Mouse (Mus musculus) neural tube, embryonic 14.5 days (tissue): Measurements from ENCODE around the gene Tnfrsf12a. TPM values are rescaled to one million over a fixed set of nuclear protein-coding genes. Genes with fewer than 3 reads are reported as not detected.

Source experiments
- ATAC-seq: fragments of 200-750 bp; cut with Nextera tagmentation; 2 replicates; pipeline ENCODE4 v1.8.0; 2017; ENCODE audit warnings: low read depth, mild to moderate bottlenecking, moderate TSS enrichment, moderate library complexity
- H3K27ac ChIP-seq: fragments of 300-500 bp; sonication (generic); 2 replicates; pipeline ENCODE4 v1.5.1; 2014; ENCODE audit warnings: low read depth, mild to moderate bottlenecking, control low read depth, low read length, moderate library complexity, mixed read lengths
- H3K27me3 ChIP-seq: fragments of 300-500 bp; sonication (generic); 2 replicates; pipeline ENCODE4 v1.6.1; 2014; ENCODE audit warnings: low read length; ENCODE audit not compliant: control insufficient read depth, insufficient read depth
- H3K36me3 ChIP-seq: fragments of 300-500 bp; sonication (generic); 2 replicates; pipeline ENCODE4 v1.6.1; 2014; ENCODE audit warnings: low read length, mixed read lengths; ENCODE audit not compliant: control insufficient read depth, insufficient read depth
- H3K4me1 ChIP-seq: fragments of 300-500 bp; sonication (generic); 2 replicates; pipeline ENCODE4 v1.6.1; 2014; ENCODE audit warnings: low read length; ENCODE audit not compliant: control insufficient read depth, insufficient read depth
- H3K4me2 ChIP-seq: fragments of 300-500 bp; sonication (generic); 2 replicates; pipeline ENCODE4 v1.6.1; 2014; ENCODE audit warnings: mild to moderate bottlenecking, low read depth, low read length, control low read depth
- H3K4me3 ChIP-seq: fragments of 300-500 bp; sonication (generic); 2 replicates; pipeline ENCODE4 v1.5.1; 2014; ENCODE audit warnings: low read depth, low read length, control low read depth, mixed read lengths
- H3K9ac ChIP-seq: fragments of 300-500 bp; sonication (generic); replicated peaks from 2 replicates; pipeline ENCODE4 v1.6.1; 2014; ENCODE audit warnings: low read depth, mild to moderate bottlenecking, control low read depth, low read length, mixed read lengths
- H3K9me3 ChIP-seq: fragments of 300-500 bp; sonication (generic); 2 replicates; pipeline ENCODE4 v1.6.1; 2016; ENCODE audit warnings: low read length; ENCODE audit not compliant: control insufficient read depth
- WGBS: fragments of 180-500 bp; shearing (Covaris S2); extraction: QIAGEN DNeasy Blood & Tissue Kit; methylation state at CpG from one replicate; pipeline ENCODE4 v1.1.7; 2014; 5-methylcytosine and 5-hydroxymethylcytosine counted together
- polyA plus RNA-seq: library from polyadenylated mRNA; unstranded; fragments of >200 nt; fragmentation: Nextera tagmentation; extraction: Ambion mirVana; gene quantifications from 2 replicates; pipeline ENCODE4 v1.2.1, GENCODE M21; 2014

Gene Tnfrsf12a
- polyA plus RNA-seq, 1 experiment from 2014 or later: 2.6 TPM

- Histone ChIP-seq H3K4me1 (peaks cover 8% of the 10 kb centered on the region), H3K27me3 (peaks cover 15% of the 10 kb centered on the region), H3K4me2 (no peak overlapping the region), H3K4me3 (no peak overlapping the region), H3K27ac (no peak overlapping the region), H3K36me3 (no peaks in the 10 kb centered on the region), H3K9ac (no peak overlapping the region), H3K9me3 (no peaks in the 10 kb centered on the region)
- ATAC-seq: no peak
- WGBS: 34% methylated on average over 10 of the region's 10 CpGs
Measured at GRCm38 (mm10) chr17:23645894-23646293, 31.4 kb downstream of the Tnfrsf12a start.

- under 1% methylated on average over 58 of the region's 58 CpGs for WGBS
- no peaks in the 10 kb centered on the region for H3K9me3 ChIP-seq
- H3K9ac ChIP-seq: peak within 1 kb of the TSS; percentile 28
- H3K4me3 ChIP-seq: peak within 1 kb of the TSS; percentile 32
- peaks cover 15% of the 10 kb centered on the region for H3K27me3 ChIP-seq
- H3K36me3 ChIP-seq: no peaks in the 10 kb centered on the region
- peaks cover 8% of the 10 kb centered on the region for H3K4me1 ChIP-seq
- ATAC-seq: peak; percentile 28; the same call in 1 of the 2 replicates
- no peak within 1 kb of the TSS for H3K27ac ChIP-seq
- H3K4me2 ChIP-seq: peak within 1 kb of the TSS; percentile 70
Measured at GRCm38 (mm10) chr17:23644613-23645495, 32.4 kb downstream of the Tnfrsf12a start, which contains the start of gene Mmp25. Mmp25 (minus strand) TSS chr17:23645277.

- Histone ChIP-seq H3K4me3 (no peak overlapping the region), H3K4me2 (no peak overlapping the region)
- 90% methylated on average over 8 of the region's 8 CpGs for WGBS
Measured at GRCm38 (mm10) chr17:23631241-23631640, 46.0 kb downstream of the Tnfrsf12a start.

DNA sequence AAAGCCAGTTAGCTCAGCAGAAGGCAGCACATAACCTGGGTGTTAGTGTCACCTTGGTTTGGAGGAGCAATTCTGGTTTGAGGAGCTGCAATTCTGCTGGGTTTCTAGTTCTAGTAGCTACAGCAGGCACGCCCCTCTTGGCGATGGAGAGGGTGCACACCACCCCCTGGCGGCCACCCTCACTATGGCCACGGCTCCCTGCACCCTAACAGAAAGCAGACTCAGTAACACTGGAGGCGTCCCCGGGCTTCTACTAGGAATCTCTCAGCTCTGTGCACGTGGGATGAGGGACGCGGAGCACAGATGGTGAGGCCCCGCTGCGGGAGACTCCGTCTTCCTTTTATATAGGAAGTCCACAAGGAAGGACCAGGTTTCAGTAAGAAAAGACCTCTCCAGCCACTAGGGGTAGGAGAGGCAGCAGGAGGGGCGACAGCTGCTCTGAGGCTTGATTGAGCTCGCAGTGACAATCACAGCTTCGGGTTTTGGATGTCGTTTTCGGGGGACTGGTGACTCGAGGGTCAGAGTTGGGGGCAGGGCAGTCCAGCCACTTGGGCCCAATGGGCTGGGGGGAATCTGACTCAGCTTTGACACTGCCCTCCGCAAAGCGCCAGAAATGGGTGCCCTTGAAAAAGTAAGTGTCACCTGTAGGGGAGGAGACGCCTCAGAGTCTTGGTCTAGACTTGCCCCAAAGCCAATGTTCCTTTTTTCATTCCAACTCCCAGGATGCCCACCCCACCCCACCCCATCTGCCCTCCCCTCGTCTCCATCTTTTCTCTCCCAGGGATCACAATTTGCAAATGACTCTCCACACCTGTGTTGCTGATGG, 46.9 kb downstream of the Tnfrsf12a start:
- no peak overlapping the region for H3K4me3 ChIP-seq
- H3K27ac ChIP-seq: no peak overlapping the region
- H3K4me2 ChIP-seq: peak overlapping the region; percentile 14; the same call in 1 of the 2 replicates
- WGBS: 19% methylated on average over 22 of the region's 22 CpGs
- H3K36me3 ChIP-seq: no peaks in the 10 kb centered on the region
- no peaks in the 10 kb centered on the region for H3K27me3 ChIP-seq
- H3K9ac ChIP-seq: 0 out of 2 replicates have a peak overlapping the region, but pooled peaks have one; percentile 11
- H3K9me3 ChIP-seq: no peaks in the 10 kb centered on the region
- H3K4me1 ChIP-seq: 0 out of 2 replicates have a peak, but pooled peaks cover 2% of the 10 kb centered on the region
- ATAC-seq: peak; percentile 83

More at GRCm38 (mm10) chr17:23631241-23631640, 46.0 kb downstream of the Tnfrsf12a start:
- no peaks in the 10 kb centered on the region for H3K9me3 ChIP-seq
- 0 out of 2 replicates have a peak, but pooled peaks cover 2% of the 10 kb centered on the region for H3K4me1 ChIP-seq
- H3K36me3 ChIP-seq: no peaks in the 10 kb centered on the region
- no peaks in the 10 kb centered on the region for H3K27me3 ChIP-seq
- H3K27ac ChIP-seq: no peak overlapping the region
- no peak for ATAC-seq
- H3K9ac ChIP-seq: no peak overlapping the region

DNA sequence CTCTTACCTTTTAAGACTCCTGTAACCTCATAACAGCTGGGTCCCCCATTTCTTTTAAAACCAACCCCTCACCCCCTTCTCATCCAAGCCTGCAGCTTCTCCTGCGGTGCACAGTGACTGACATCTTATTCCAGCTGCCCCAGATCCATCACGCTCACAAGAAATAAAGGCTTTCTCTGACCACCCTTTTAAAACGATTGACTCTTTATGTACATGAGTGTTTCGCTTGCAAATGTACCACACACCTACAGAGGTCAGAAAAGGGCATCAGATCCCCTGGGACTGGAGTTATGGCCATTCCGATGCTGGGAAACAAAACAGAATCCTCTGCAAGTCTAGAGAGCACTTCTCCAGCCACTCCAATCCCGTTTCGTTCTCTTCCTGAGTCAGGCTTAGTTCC, 49.5 kb downstream of the Tnfrsf12a start:
- ATAC-seq: no peak
- Histone ChIP-seq H3K9me3 (no peaks in the 10 kb centered on the region), H3K9ac (no peak overlapping the region), H3K4me3 (no peak overlapping the region), H3K36me3 (no peaks in the 10 kb centered on the region), H3K4me1 (0 out of 2 replicates have a peak, but pooled peaks cover 2% of the 10 kb centered on the region), H3K27ac (no peak overlapping the region), H3K4me2 (no peak overlapping the region), H3K27me3 (no peaks in the 10 kb centered on the region)
- 37% methylated on average over 7 of the region's 7 CpGs for WGBS

Other genes starting within 250 kb of the Tnfrsf12a start
- not detected in 2 replicates for gene Vmn2r117, start 197.8 kb downstream of the Tnfrsf12a start, polyA plus RNA-seq
- gene Zfp213, start 113.2 kb downstream of the Tnfrsf12a start, polyA plus RNA-seq: 16.9 and 19.8 TPM in 2 replicates
- 26.6 TPM in 2 replicates for gene Zfp13, start 78.0 kb downstream of the Tnfrsf12a start, polyA plus RNA-seq
- not detected in 2 replicates for gene Zscan10, start 76.6 kb downstream of the Tnfrsf12a start, polyA plus RNA-seq
- 0.80 and 2.3 TPM in 2 replicates for gene Mmp25, start 32.2 kb downstream of the Tnfrsf12a start, polyA plus RNA-seq
- gene Bicdl2, start 17.0 kb downstream of the Tnfrsf12a start, polyA plus RNA-seq: 0.29 TPM in 1 of 2 replicates, not detected in the other
- gene Hcfc1r1, start 3.9 kb downstream of the Tnfrsf12a start, polyA plus RNA-seq: 132 and 147 TPM in 2 replicates
- gene Thoc6, start 3.6 kb downstream of the Tnfrsf12a start, polyA plus RNA-seq: 42.1 and 43.0 TPM in 2 replicates
- not detected in 2 replicates for gene Cldn6, start 1.8 kb upstream of the Tnfrsf12a start, polyA plus RNA-seq
- 0.70 and 1.4 TPM in 2 replicates for gene Cldn9, start 6.6 kb upstream of the Tnfrsf12a start, polyA plus RNA-seq
- 0.21 and 0.52 TPM in 2 replicates for gene 1520401A03Rik, start 45.3 kb upstream of the Tnfrsf12a start, polyA plus RNA-seq
- gene Pkmyt1, start 48.9 kb upstream of the Tnfrsf12a start, polyA plus RNA-seq: 13.0 and 14.3 TPM in 2 replicates
- gene Paqr4, start 63.4 kb upstream of the Tnfrsf12a start, polyA plus RNA-seq: 49.6 and 51.4 TPM in 2 replicates
- gene Kremen2, start 68.4 kb upstream of the Tnfrsf12a start, polyA plus RNA-seq: 0.93 and 1.2 TPM in 2 replicates
- gene Flywch1, start 94.1 kb upstream of the Tnfrsf12a start, polyA plus RNA-seq: 192 and 216 TPM in 2 replicates
- gene Flywch2, start 108.6 kb upstream of the Tnfrsf12a start, polyA plus RNA-seq: 69.9 and 96.5 TPM in 2 replicates
- gene Srrm2, start 113.1 kb upstream of the Tnfrsf12a start, polyA plus RNA-seq: 471 and 524 TPM in 2 replicates
- 1,182 and 1,322 TPM in 2 replicates for gene Elob, start 151.7 kb upstream of the Tnfrsf12a start, polyA plus RNA-seq
- gene Prss33, start 158.6 kb upstream of the Tnfrsf12a start, polyA plus RNA-seq: not detected in 2 replicates
- not detected in 2 replicates for gene Prss32, start 166.4 kb upstream of the Tnfrsf12a start, polyA plus RNA-seq
- gene Prss41, start 166.7 kb upstream of the Tnfrsf12a start, polyA plus RNA-seq: 0.68 and 0.96 TPM in 2 replicates
- gene Prss21, start 190.6 kb upstream of the Tnfrsf12a start, polyA plus RNA-seq: not detected in 2 replicates
- gene Dcpp1, start 203.4 kb upstream of the Tnfrsf12a start, polyA plus RNA-seq: not detected in 2 replicates
- gene Dcpp2, start 203.4 kb upstream of the Tnfrsf12a start, polyA plus RNA-seq: not detected in 2 replicates
- gene Dcpp3, start 240.0 kb upstream of the Tnfrsf12a start, polyA plus RNA-seq: not detected in 2 replicates